Mouse (Mus musculus) layer of hippocampus, adult 2 months (tissue): ENCODE results near the gene Drc3. TPM values are rescaled to one million over a fixed set of nuclear protein-coding genes. Genes with fewer than 3 reads are reported as not detected.
A peak's percentile ranks its signal among the peaks of the same experiment; 100 is the strongest.

Source experiments
- DNase-seq, 2 experiments: peaks; one replicate each; pipeline ENCODE4 v3.0.0; 2022; ENCODE audit warnings: low spot score in 2 of 2
- H3K27ac ChIP-seq: fragments of 200-600 bp; 2 replicates; pipeline ENCODE4 v1.8.1; 2022
- H3K4me3 ChIP-seq: fragments of 200-600 bp; 2 replicates; pipeline ENCODE4 v1.8.1; 2022; ENCODE audit warnings: mild to moderate bottlenecking
- CTCF ChIP-seq: fragments of 200-600 bp; conservative IDR thresholded peaks from 2 replicates; pipeline ENCODE4 v1.8.1; 2022; ENCODE audit warnings: antibody characterized with exemption, mild to moderate bottlenecking, moderate library complexity
- total RNA-seq, 2 experiments: library from RNA; stranded (reverse); gene quantifications; 2 replicates each; pipeline ENCODE4 v1.2.3; 2021

Gene Drc3
- total RNA-seq, 2 experiments from 2014 or later = 6.4 to 8.0 TPM

DNA sequence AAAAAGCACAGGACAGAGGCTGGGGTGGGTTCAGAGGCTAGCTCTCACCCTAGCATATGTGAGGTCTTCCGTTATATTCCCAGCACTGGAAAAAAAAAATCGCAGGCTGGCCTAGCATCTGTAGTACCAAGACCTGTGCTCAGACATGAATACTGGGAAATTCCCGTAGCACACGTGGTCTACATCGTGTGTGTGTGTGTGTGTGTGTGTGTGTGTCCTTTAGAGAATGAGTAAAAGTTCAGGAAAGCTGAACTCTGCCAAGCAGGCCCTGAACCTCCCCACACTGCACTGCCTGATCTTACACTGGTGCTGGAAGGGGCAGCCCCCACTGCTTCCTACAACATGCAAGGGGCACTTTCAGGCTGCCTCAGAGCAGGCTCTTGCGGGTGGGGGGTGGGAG lies 21.4 kb downstream of the Drc3 start:
- TF ChIP-seq CTCF = no peak
- no peak overlapping the region for H3K27ac ChIP-seq
- DNase-seq = no peak
- H3K4me3 ChIP-seq = no peak overlapping the region

DNA sequence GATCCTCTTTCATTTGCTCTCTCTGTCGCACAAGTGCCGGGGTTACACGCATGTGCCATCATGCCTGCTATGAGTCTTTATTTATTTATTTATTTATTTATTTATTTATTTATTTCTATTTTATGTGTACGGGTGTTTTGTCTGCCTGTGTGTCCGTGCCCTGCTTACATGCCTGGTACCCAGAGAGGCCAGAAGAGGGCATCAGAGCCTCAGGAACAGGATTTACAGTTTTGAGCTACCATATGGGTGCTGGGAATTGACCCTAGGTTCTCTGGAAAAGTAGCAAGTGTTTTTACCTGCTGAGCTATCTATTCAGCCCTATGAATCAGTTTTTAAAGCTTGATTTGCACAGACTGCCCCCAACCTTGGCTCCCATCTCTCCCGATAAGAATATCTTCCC lies 30.4 kb downstream of the Drc3 start:
- peak; percentile 36 for TF ChIP-seq CTCF
- no peak for DNase-seq
- no peak overlapping the region for H3K4me3 ChIP-seq
- H3K27ac ChIP-seq = peak overlapping the region; percentile 92; the same call in 1 of the 2 replicates

DNA sequence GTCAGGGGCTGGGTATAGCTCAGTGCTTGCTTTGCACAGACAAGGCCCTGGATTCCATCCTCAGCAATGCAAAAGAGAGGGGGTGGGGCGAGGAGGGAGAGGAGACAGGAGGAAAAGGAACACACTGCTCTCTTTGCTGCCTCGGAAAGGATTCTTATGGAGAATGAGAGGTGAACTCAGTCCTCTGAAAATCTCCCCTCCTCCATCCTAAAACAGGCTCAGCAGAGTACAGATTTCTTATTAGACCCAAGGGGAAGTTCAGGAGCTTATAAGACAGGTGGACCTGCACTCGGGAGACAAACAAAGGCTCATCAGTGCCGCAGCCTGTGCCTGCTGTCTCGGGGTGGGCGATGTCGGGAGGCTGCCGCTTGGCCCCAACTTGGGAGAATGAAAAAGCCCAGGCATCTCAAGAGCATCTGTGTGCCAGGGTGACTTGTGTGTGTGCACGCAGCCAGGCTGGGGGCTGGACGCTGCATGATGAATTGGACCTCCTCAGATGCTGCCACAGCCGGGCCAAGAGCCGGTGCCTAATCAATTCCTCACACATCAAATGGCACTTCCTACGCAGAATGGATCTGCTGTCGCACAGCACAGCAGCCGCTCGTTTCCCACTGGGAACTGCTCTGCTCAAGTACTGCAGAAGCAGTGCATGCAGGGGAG lies 31.8 kb downstream of the Drc3 start:
- TF ChIP-seq CTCF = no peak
- H3K27ac ChIP-seq = peak overlapping the region; percentile 92
- peak overlapping the region; percentile 15; the same call in 1 of the 2 replicates for H3K4me3 ChIP-seq
- peak; percentile 70 to 85 for DNase-seq

DNA sequence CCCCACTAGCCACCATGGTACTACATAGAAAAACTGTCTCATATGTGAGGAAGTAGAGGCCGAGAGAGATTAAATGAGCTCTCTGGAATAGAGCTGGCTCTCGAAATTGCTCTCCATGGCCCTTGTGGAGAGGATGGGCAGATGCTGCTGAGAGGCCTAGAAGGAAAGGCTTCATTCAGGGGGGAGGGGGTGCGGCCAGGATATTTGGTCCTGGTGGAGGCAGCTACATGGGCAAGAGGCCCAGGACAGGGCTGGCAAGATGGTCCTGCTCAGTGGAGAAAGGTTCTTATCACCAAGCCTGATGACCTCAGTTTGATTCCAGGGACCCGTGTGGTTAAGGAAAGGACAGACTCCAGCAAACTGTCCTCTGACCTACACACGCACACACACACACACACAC lies 32.8 kb downstream of the Drc3 start:
- no peak for TF ChIP-seq CTCF
- Histone ChIP-seq H3K4me3 (no peak overlapping the region), H3K27ac (peak overlapping the region; percentile 92)
- DNase-seq = no peak

DNA sequence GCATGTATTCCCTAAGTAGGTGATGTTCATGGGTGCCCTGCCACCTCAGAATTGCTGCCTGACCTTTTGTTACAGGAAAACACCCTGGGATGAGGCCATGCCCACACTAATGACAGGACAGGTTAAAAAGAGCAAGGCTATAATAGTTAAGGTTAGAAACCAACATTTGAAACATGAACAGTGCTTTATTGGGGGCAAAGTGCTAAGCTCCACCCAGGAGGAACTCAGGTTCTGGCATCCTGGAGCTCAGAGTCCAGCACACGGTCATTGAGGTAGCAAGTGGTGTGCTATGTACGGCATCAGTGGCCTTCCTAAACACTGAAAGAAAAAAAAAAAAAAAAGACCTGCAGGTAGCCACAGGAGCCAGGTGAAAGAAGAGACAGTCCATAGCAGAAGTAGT lies 34.8 kb downstream of the Drc3 start:
- Histone ChIP-seq H3K4me3 (no peak overlapping the region), H3K27ac (no peak overlapping the region)
- DNase-seq = no peak
- no peak for TF ChIP-seq CTCF

DNA sequence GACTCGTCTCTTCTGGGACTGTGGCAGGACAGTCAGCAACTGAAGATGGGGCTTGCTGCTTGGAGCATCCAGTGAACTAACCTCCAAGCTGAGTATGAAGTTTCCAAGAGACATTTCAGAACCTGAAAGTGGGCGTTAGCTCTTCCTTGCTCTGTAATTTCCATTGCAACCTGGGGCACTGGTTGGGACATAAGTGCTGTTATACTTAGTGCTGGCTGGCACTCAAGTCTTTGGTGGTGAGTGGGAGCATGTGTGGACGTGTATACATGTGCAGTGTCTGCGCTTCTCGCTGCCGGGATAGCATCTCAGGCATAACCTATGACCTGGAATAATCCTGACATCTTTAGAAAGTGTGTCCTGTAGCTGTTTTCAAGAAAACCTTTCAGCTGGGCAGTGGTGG lies 38.2 kb downstream of the Drc3 start:
- DNase-seq = no peak
- H3K4me3 ChIP-seq = no peak overlapping the region
- H3K27ac ChIP-seq = no peak overlapping the region
- TF ChIP-seq CTCF = no peak

DNA sequence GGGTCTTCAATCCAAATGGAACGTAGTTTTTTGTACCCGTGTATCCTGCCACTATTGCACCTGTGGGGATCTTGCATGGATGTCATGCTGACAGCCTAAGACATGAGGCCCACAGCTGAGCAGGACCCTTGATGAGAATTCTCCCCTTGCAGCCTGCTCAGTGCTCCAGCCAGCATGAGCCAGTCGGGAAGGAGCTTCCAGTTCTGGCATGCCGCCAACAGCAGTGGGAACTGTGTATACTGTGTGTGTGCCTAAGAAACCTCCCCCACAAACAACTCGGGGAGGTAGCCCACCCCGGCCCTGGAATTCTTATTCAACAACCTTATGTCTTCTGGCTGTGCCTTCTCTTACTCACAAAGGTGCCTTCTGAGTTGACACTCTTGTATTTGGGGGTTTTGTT lies 43.4 kb downstream of the Drc3 start:
- no peak for TF ChIP-seq CTCF
- DNase-seq = no peak
- Histone ChIP-seq H3K4me3 (no peak overlapping the region), H3K27ac (peak overlapping the region; percentile 32; the same call in 1 of the 2 replicates)

DNA sequence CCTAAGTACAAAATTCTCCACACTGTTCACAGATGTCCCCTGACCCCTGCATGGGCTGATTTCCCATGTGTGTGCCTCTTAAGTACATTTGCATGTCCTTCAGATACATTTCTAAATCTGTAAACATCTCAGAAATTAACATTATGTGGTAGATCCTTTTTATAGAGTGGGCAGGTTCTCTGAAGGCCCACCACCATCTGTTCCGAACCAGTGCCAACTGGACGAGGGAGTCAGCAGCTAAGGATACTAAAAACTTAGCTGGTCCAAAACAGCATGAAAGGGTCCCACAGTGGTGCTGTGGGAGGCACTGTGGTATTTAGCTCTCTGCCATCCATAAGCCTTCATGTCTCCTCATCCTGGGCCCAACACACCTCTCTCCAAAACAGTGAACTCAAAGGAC lies 44.0 kb downstream of the Drc3 start:
- DNase-seq = no peak
- no peak overlapping the region for H3K4me3 ChIP-seq
- no peak for TF ChIP-seq CTCF
- H3K27ac ChIP-seq = peak overlapping the region; percentile 32; the same call in 1 of the 2 replicates

DNA sequence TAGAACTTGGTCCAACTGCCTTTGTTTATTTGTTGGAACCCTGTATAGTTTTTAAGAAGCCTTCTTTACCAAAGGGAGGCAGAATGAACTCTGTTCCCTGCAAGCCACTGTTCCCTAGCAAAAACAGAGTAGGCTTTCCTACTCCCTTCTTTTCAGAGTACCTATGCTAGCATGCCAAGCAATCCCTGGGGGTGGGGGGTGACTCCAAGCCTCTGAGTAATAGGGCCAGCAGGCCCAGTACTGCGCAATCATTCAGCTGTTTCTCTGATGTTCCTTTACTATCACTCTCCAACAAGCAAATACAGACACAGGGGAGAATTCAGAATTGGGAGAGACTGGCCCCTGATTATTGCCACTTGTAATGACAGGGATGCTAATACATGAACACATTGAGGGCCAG lies 53.5 kb downstream of the Drc3 start:
- no peak for TF ChIP-seq CTCF
- H3K4me3 ChIP-seq = no peak overlapping the region
- peak overlapping the region; percentile 30; the same call in 1 of the 2 replicates for H3K27ac ChIP-seq
- no peak for DNase-seq

DNA sequence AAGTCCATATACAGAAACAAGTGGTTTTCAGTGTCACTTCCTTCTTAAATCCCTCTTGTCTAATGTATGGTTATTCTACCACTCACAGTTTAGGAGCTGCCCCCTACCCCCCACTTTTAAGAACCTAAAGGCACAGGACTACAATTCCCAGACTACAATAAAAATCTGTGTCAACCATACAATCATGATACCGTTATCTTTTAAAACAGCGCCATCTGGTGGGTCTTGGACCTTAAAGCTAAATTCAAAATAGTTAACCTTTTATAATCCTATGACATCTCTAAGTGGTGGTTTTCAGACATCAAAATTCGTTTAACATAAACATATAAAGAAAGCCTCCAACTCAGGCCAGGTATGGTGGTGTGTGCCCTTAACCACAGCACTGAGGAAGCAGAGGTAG lies 59.0 kb downstream of the Drc3 start:
- no peak overlapping the region for H3K27ac ChIP-seq
- H3K4me3 ChIP-seq = no peak overlapping the region

DNA sequence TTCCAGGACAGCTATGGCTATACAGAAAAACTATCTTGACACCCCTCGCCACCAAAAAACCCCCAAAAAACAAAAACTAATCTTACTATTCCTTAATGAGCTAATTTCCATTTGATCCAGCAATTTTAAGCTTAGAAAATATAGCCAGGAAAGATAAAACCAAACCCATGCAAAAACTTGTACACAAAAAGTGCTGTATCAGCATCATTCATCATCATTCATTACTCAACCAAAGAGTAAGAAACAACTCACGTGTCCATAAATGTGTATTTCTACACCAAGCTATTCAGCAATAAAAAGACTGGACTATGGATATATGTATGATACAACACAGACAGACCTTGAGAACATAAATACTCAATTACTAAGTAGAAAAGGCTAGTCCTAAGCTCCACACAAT lies 59.8 kb downstream of the Drc3 start:
- Histone ChIP-seq H3K27ac (no peak overlapping the region), H3K4me3 (no peak overlapping the region)
- no peak for TF ChIP-seq CTCF
- no peak for DNase-seq

More for the DNA sequence above, 59.0 kb downstream of the Drc3 start:
- peak; percentile 86 for TF ChIP-seq CTCF
- DNase-seq = peak; percentile 67 to 81

DNA sequence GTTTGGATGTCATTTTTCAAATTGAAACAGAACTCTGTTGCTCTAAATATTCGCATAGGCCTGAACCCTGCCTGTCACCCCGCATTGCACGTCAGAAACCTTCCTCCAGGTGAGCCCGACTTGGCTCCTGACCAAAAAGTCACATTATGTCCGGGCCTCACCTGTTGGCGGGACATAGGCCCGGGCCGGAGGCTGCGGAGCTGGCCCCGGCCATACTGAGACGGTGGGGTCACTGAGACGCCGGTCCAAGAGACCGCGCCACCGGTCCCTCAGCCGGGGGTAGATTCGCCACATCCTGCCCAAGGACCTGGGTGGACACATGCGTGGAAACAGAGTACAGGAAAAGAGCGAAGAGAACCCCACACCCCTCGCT lies 63.4 kb downstream of the Drc3 start:
- Histone ChIP-seq H3K27ac (peak overlapping the region; percentile 91), H3K4me3 (peak overlapping the region; percentile 93)
- DNase-seq = no peak
- no peak for TF ChIP-seq CTCF

DNA sequence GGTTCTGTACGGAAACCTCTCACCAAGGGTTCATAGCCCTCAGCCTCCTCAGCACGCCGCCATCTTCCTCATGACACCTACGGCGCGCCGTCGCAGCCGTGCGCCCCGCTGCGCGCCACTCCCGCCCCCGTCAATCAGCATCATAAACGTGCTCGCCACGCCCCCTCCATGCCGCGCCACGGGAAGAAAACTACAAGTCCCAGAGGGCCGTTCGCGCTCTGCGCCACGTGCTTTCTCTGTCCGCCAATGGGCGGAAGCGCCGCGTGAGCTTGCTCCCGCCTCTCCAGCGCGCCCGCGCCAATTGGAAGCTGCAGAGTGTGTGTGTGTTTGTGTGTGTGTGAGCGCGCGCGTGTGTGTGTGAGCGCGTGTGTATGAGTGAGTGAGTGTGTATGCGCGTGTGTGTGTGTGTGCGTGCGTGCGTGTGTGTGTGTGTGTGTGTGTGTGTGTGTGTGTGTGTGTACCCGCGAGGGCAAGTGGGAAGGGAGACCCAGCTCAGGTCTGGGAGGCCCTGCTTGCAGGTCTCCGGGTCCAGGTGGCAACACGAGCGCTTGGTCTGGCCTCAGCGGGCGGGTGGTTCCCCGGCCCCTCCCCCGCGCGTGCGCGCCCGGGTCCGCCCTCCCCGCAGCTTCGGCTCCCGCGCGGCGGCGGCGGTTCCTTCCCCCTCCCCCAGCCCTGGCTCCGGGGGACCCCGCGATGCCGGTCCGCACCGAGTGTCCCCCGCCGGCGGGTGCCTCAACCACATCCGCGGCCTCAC lies 64.0 kb downstream of the Drc3 start, which contains the start of gene Gid4:
Gene Gid4, plus strand, starts transcription at position 183 of the 754 bp plus-strand sequence.
- no peak for TF ChIP-seq CTCF
- DNase-seq = peak; percentile 98 to 99
- Histone ChIP-seq H3K4me3 (peak within 1 kb of the TSS; percentile 93), H3K27ac (peak within 1 kb of the TSS; percentile 91)
